Mouse (Mus musculus) granulocyte monocyte progenitor cell, adult 5-6 weeks (primary cell): ENCODE measurements at regions not wholly inside any gene's neighbourhood (a gene's known extent, or its start where the extent isn't known, plus 50 kb on each side); places are given as distances from the start of the nearest gene placed in this dataset.
A peak's percentile ranks its signal among the peaks of the same experiment; 100 is the strongest.

ENCODE experiments used
- ATAC-seq: replicated peaks from 2 replicates; pipeline ENCODE4 v1.8.0; 2016; ENCODE audit warnings: mild to moderate bottlenecking, moderate TSS enrichment, inconsistent platforms; ENCODE audit not compliant: poor library complexity, severe bottlenecking

DNA sequence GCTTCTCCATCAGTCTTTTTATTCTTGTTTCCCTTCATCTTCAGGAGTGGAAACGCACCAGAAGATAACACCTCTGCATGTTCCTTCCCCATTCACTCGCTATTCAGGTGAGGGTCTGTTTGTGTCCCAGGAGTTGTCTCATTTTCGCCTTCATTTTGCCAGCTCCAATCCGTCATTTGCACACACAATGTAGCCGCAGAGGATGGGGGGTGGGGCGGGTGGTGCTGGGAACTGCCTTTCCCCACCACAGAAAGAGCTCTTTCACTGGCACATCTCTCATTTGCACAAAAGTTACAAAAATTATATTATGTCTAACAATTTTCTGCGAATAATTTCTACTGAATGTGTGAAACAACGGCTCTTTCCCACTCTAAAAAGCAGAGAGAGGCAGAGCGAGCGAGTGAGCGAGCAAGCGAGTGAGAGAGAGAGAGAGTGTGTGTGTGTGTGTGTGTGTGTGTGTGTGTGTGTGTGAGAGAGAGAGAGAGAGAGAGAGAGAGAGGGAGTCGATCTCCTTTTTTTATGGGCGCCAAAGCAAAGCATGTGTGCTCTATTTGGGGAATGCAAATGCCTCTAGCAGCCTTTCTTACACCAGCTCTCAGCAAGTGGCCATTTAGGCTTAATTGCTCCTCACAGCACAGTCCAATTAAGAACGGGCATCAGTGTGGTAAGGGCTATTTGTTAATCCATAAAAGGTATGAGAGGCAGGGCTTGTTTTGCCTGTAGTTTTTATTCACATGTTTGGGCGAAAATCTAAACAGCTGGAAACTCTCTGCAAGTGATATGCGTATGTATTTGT is 225.2 kb upstream of the Kif2a start:
- ATAC-seq: no peak

DNA sequence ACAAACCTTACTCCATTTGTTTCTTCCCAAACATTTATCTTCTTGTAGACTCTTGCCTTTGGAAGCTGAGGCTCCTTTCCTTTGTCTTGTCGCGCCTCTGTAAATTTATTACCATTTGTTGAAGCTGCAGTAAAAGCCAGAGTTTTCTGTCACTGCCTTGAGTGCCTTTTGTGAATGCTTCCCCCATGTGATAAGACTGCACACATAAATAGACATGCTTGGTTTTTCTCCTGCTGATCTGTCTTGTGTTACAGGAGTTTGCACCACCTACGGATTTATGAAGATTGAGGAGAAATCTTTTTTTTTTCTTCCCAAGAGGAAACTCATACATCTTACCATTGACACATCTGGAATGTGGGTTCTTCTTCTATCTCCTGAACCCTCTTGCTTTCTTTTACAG is 222.2 kb upstream of the Kif2a start:
- ATAC-seq: no peak

DNA sequence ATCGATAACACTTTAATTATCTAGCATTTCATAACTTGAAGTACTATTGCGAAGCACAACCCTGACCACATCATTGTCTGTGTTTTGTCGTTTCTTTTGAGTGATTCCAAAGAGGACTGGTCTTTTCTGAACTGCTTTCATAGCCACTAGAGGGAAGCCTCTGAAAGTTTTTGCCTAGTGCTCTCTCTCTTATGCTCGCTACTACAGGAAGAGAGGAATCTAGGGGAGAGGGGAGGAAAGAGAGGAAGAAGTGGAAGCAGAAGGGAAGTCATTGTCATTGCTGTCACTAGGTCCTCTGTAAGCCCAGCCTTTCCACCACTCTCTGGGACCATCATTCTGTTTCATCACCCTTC is 217.1 kb upstream of the Kif2a start:
- ATAC-seq: no peak

DNA sequence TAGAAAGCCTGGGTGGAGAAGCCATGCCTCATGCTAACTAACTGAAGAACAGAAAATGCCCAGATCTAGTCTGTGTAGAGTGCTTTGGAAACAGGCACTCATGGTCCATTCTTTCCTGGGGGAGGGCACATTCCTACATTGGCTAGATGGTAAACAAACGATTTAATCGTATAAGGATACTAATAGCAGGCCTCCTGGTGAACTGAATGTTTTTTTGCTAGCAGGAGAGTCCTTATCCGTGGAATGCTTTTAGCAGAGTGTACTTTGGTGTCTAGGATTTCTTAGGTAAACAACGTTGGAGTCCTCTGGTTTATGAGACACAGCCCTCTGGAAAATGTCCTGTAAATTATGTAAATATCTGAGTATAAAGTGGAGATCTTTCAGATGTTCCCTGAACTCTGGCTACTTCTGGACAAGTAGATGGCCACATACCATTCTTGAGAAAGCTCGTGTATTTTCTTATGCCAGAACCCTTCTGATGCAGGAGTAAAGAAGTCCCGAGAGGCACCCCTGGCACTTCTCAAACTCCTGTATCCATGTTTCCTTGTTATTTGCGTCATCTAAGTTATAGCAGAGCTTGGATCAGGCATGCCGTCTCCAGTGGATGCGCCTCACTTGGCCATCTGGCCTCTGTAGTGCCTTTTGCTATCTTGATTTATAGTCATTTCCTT is 216.6 kb upstream of the Kif2a start:
- ATAC-seq: no peak

DNA sequence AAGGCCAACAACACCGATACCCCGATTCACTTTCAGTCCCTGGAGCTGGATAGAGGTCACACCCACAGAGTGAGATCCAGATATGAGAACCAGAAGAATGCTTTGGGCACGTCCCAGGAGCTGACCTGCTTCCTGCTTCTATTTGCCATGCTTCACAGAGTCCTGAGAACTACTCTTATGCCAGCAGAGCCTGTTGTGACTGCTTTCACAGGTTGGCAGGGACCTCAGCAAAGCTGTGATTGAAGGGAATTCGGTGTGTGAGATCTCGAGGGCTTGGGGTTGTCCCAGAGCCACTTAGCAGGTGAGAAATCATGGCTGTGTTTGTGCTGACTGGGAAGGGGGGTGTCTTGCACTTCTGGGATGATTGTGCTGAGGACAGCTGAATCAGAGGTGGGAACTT is 197.5 kb upstream of the Kif2a start:
- ATAC-seq: no peak

DNA sequence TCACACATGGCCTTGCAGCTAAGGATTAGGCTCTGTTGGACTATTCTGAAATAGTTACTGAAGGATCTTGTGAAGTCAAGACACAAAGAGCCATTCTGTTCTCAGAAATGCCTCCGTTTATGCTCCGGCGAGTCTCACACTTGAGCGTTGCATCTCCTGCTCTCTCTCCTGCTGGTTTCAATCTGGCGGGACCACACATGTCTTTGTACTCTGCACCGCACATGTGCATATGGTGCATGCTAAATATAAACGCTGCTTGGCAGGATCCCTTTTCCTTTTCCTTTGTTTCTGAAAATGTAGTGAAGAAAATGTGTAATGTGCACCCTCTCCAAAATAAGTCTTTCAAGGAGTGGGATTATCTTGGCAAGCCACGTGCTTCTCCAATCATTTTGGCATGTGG is 196.4 kb upstream of the Kif2a start:
- no peak for ATAC-seq

DNA sequence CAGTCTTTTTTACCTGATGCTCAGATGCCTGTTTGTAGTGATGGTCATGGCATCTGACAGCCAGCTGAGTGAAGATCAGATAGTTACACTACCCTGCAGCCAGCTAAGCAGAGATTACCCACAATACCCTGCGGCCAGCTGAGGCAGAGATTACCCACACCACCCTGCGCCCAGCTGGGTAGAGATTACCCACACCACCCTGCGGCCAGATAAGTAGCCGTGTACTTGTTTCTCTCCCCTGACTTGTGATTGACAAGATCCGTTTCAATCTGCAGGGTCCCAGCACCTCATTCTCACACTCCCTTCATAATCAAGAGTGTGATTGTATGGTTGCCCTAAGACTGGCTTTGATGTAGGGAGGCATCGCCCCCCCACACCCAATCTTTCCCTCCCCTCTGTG is 195.9 kb upstream of the Kif2a start:
- ATAC-seq: no peak

DNA sequence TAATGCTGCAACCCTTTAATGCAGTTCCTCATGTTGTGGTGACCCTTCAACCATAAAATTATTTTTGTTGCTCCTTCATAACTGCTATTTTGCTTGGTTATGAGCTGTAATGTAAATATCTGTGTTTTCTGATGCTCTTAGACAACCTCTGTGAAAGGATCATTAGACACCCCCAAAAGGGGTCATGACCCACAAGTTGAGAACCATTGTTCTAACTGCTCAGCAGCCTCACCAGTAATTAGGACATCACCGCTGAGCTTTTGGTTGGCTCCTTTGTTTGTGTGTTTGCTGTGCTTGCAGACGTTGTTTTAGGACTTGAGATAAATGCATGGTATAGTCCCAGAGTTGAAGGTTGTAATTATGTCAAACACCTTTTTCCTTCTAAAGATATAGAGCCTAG is 191.4 kb upstream of the Kif2a start:
- ATAC-seq: no peak

DNA sequence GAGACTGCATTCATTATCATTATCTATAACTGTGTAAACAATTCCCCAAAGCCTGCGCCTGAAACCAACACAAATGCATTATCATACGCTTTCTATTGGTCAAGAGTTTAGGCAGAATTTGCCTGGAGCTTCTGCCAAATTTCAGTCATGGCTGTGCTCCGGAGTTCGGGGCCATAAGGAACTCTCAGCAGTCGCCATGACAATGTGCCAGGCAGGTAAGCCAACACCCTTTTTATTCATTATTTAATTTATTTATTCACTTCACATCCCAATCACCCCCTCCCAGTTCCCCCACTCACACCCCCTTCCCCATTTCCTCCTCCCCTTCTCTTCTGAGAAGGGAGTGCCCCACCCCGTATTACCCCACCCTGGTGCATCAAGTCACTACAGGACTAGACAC is 188.8 kb upstream of the Kif2a start:
- ATAC-seq: no peak

DNA sequence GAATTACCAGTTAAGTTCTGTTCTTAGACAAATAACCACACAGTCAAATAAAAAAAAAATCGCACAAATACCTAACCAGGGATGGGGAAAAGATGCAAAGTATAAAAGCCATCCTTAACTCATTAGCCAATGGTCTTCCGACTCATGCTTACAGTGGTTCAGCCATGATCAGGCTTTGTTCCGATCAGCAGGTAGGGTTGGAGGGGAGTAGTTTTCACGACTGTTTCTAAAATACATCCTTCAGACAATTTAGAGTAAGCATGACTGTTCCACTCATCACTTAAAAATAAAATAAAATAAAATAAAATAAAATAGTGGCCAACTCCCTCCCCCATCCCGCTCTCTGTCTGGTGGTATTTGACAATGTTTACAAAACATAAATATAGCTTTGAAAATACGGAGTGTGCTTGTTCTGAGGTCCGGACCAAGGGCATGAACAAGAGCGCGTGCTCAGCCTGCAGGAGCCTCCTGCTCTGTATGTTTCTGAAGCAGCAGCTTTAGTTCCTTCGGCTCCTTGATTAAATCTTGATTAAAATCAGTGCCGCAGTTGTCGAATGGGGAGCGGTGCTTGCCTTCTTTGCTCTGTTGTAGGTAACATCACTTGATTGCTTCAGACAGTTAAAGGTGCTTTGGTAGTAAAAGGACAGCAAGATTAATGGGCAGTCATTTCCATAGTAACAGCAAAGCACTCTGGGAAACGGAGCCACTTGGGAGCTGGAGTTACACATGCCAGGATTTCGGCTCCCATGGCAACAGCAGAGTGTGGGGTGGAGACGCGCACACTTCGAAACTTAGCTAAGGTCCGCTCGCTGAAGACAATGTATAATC is 185.6 kb upstream of the Kif2a start:
- ATAC-seq: no peak

DNA sequence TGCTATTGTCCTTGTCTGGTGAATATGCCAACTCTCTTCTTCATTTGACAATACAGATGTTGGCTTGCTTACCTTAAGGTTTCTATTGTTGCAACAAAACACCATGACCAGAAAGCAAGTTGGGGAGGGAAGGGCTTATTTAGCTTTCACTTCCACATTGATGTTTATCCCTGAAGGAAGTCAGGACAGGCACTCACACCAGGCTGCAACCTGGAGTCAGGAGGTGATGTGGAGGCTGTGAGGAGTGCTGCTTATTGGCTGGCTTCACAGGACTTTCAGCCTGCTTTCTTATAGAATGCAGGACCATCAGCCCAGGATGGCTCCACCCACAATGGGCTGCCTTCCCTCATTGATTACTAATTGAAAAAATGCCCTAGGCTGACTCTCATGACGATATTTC is 177.9 kb upstream of the Kif2a start:
- no peak; the same call in 1 of the 2 replicates for ATAC-seq

DNA sequence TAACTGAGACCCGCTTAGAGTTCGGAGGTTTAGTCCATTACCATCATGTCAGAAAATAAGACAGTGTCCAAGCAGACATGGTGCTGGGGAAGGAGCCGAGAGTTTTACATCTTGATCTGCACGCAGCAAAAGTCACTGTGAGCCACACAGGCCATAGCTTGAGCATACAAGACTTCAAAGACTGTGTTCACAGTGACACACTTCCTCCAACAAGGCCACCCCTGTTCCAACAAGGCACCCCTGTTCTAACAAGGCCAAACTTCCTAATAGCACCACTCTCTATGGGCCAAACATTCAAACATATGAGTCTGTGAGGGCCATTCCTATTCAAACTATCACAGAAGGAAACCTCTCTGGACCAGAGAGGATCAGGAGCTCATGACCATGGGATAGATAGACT is 171.5 kb upstream of the Kif2a start:
- ATAC-seq: no peak

DNA sequence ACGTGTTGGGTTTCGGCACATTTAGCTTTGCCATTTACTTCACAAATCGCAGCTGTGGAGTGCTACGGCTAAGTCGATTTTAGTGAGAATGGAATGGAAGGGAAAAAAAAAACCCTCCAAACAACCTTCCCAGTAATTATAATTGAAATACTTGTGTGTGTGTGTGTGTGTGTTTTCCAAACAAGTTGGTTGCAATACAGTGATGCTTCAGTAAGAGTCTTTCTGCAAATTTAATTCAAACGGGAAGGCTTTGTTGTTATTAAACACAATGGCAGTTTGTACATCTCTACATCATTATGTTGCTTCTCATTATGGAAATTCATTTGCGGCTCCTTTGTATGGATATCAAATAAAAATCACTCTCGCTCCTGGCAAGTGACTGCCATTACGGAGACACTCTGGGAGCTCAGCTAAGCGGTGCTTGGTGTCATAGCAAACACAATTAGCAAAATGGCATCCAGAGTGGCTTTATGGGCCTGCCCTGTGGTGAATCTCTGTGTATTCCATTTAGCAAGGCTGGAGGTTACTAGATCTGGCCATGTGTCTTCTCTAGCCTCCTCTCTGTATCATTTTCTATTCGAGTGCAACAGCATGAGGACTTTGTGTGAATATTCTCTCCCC is 165.4 kb upstream of the Kif2a start:
- no peak for ATAC-seq

DNA sequence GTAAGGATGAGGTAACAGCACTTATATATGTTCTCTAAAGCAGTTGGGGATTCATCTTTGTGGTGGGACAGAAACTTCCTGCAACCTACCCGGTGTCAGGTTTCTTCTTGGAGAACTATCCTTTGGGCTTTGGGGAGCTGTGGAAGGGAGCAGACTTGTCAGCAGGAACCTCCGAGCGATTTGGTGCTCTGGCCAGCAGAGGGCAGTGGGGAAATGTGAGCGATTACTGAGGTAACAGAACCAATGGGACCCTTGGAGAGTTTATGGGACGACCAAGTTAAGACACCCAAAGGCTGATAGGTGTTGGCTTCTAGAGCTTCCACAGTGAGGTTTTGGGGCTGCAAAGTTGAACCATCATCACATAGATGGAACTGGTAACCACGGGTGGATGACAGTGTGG is 160.6 kb upstream of the Kif2a start:
- peak; percentile 89 for ATAC-seq

DNA sequence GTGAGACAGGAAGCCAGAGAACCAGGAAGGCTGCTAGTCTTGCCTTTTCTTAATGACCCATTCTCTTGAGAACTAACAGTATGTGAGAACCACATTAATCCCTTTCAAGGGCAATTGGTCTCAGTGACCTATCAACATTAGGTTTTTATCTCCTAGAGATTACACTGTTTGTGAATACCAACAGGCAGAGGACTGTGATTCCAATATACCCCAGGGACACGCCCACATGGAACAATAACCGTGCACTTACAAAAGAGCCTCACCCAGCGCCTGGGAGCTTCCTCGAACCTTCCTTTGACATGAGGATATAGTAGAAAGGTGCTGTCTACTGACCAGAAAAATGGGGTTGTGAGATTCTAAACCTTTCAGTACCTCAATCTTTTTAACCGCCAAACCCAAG is 157.6 kb upstream of the Kif2a start:
- ATAC-seq: no peak

DNA sequence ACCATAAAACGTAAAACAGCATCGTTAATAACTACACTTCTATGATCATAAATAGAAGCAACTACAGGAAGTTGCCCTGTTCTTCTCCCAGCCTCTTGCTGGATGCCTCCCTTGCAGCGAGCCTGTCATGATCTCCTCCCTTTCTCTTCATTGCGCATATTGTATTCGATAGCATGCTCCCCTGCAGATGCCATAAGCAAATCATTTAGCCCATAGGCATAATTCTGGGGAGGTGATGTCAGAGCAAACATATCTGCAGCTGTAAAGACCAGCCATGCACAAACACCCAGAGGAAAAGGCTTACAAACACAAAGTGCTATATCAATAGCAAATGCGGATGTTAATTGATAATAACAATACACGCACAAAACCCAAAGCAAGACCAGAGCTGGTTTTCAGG is 155.7 kb upstream of the Kif2a start:
- no peak for ATAC-seq

DNA sequence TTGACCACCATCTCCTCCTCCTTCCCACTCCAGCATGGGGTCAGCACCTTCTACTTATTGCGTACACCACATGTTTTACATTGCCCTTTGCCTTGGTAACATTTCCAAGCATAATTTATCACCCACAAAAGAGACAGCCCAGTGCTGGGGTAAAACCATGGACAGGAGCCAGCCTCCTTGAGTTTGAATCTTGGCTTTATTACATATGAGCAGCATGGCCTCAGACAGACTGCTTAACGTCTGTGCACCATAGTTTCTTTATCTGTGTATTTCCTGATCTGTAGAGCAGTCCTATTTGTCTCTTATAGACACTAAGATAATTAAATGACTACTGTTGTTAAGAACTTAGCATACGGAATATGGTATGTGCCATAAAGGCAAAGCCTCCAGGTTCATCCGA is 154.0 kb upstream of the Kif2a start:
- ATAC-seq: no peak

DNA sequence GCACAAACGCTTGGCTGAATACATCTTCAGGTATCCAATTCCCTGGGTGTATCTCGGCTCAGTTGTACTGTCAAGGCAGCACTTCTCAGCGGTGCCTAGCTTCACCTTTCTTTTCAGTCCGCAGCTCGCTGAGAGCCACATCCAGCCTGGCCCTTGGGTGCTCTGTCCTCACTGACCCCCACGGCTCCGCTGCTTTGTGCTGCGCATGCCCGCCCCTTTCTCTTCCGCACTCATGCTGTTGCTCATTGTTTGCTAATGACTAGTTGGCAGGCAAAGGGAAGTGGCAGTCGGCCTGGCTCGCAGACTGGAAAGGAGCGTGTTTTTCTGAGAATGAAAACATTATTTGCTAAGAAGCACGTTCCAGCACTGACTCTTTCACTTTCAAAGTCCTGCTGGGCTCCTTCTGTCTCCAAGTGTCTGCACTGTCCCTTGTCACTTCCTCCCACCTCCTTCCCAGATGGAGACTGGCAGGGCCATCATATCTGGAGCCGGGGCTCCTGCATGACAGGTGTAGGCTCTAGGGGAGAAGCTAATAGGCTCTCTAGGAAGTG is 146.7 kb upstream of the Kif2a start:
- peak; percentile 99 for ATAC-seq

DNA sequence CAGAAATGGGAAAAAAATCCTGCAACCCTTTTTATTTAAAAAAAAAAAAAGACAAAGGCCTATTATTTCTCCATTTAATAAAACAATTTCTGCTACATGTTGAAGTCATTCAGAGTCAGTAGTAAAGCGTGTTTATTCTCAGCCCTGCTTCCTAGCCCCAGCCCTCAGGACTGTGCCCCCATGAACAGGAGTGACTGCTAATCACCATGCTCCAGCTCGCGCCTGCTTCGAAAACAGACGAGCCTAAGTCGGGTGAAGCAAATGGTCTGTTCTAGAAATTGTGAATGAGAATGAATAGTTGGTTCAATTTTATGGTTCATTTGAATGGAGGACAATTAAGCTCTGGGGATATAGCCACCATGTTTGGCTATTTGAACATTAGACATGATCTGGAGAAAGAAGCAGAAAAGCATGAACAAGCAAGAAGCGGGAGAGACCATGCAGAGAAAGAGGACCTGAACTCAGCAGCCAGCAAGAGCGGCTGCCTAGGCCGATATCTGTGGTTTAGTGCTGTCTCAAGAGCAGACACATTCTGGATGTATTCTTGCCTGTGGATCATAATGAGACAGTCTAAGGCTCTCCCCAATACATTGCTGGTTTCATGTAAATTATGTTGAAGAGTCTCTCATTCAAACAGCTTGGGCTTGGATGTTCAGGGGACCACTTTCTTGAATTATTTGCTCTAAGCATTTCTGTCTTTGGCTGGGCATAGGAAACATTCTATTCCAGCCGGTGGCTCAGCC is 146.1 kb upstream of the Kif2a start:
- 0 out of 2 replicates have a peak, but pooled peaks have one; percentile 3 for ATAC-seq

DNA sequence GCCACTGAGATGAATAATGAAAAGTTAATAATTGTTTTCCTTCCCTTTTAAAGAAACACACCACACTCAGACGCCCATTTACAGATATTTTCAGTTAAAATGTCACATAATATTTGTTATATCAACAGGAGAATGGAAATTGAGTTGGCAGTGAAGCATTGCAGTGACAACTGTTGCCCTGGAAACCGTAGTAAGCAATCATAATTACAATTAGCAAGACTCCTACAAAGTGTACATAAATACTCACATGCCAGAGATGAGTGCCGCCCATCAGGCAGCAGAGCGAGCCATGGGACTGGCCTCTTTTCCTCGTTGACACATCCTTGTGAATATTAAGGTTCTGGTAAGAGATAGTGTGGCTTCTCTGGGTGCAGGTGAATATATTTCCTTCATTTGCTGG is 129.6 kb upstream of the Kif2a start:
- ATAC-seq: no peak
